Mouse (Mus musculus): ENCODE data around the gene Arhgap33. TPM values are rescaled to one million over a fixed set of nuclear protein-coding genes. Genes with fewer than 3 reads are reported as not detected.

The Arhgap33 gene
- polyA plus RNA-seq, 1 experiment from 2014 or later = 9.3 TPM

- Histone ChIP-seq H3K27ac (peak overlapping the region; percentile 79), H3K27me3 (no peaks in the 10 kb centered on the region), H3K4me1 (peaks cover 33% of the 10 kb centered on the region), H3K9ac (peak overlapping the region; percentile 68), H3K4me2 (peak overlapping the region; percentile 79), H3K36me3 (peaks cover 25% of the 10 kb centered on the region), H3K9me3 (no peaks in the 10 kb centered on the region), H3K4me3 (peak overlapping the region; percentile 91)
- ATAC-seq (ENCODE audit: borderline replicate concordance, extremely low read depth, low FRiP score, low TSS enrichment) = no peak
- WGBS = 1% methylated on average over 27 of the region's 27 CpGs
Measured at GRCm38 (mm10) chr7:30562526-30563116, 27.8 kb upstream of the Arhgap33 start.

- ATAC-seq (ENCODE audit: borderline replicate concordance, extremely low read depth, low FRiP score, low TSS enrichment) = no peak
- Histone ChIP-seq H3K4me1 (peaks cover 33% of the 10 kb centered on the region), H3K9ac (0 out of 2 replicates have a peak overlapping the region, but pooled peaks have one; percentile 7), H3K27ac (0 out of 2 replicates have a peak overlapping the region, but pooled peaks have one; percentile 21), H3K4me3 (no peak overlapping the region), H3K4me2 (peak overlapping the region; percentile 87), H3K27me3 (no peaks in the 10 kb centered on the region), H3K9me3 (no peaks in the 10 kb centered on the region), H3K36me3 (peaks cover 27% of the 10 kb centered on the region)
- WGBS = 55% methylated on average over 2 of the region's 2 CpGs
Measured at GRCm38 (mm10) chr7:30560296-30560695, 25.4 kb upstream of the Arhgap33 start.

DNA sequence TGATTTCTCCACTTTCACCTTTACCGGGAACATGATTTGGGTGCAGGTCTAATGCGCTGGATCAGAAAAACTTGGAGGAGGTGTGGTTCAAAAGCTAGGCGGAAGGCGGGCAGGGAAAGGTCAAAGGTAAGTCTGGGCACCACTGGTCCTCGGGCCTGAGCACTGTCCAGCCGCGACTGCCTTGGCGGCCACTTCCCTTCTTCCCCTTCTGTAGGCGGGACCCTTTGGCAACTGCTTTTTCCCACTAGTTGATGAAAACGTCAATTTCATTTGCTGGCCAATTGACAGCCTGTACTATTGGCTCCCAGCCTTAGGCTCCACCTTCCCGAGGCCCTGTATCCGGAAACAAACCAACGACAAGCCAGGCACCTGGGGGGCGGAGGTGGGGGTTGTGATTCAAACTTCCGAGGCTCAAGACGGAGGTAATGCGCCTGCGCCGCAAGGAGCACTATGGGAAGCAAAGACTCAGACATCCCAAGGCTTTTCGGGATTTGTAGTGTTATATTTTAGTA, 24.6 kb upstream of the Arhgap33 start, which contains the start of gene Lin37:
Gene Lin37 (minus strand): TSS at position 396 of the 512 bp plus-strand sequence.
- H3K4me2 ChIP-seq = peak within 1 kb of the TSS; percentile 87
- no peaks in the 10 kb centered on the region for H3K9me3 ChIP-seq
- H3K27me3 ChIP-seq = no peaks in the 10 kb centered on the region
- peaks cover 22% of the 10 kb centered on the region for H3K36me3 ChIP-seq
- peak within 1 kb of the TSS; percentile 49; the same call in 1 of the 2 replicates for H3K27ac ChIP-seq
- under 1% methylated on average over 20 of the region's 20 CpGs for WGBS
- peaks cover 33% of the 10 kb centered on the region for H3K4me1 ChIP-seq
- H3K9ac ChIP-seq = peak within 1 kb of the TSS; percentile 67
- peak within 1 kb of the TSS; percentile 59 for H3K4me3 ChIP-seq
- ATAC-seq (ENCODE audit: borderline replicate concordance, extremely low read depth, low FRiP score, low TSS enrichment) = peak; percentile 85

DNA sequence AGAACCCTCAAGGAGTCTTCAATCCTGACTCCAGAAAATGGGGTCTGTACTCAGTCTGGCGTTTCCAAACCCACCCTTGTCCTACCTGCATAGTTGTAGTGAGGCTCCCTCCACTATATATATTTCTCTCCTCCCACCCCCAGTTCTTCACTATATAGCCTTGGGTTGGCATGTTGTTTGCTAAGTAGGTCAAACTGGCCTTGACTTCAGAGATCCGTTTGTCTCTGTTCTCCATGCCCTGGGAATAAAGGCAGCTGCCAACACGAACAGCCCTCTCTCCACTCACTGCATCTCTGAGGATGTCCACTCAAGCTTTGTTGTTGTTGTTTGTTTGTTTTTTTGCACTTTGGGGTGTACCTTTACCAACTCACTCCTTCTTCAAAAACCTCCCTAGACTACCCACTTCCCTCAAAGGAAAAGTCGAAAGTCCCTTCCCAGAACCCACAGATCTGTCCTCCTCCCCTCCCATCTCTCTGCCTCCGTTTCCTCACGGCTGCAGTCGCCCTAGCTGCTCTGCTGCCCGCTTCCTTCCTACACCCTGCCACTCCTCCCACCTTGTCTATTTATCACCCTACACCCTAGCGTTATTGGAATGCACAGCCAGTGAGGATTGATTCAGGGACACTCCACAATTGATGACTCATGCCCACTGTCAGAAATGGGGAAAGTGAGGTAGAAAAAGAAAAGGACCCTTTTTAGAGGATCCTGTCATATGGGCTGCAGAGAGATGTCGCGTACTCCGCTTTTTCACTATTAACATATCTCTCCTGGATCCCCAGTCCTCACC, 24.0 kb upstream of the Arhgap33 start:
- Histone ChIP-seq H3K4me2 (peak overlapping the region; percentile 87), H3K4me1 (peaks cover 29% of the 10 kb centered on the region), H3K27ac (peak overlapping the region; percentile 49; the same call in 1 of the 2 replicates), H3K27me3 (no peaks in the 10 kb centered on the region), H3K9me3 (no peaks in the 10 kb centered on the region), H3K36me3 (peaks cover 22% of the 10 kb centered on the region), H3K9ac (peak overlapping the region; percentile 67), H3K4me3 (peak overlapping the region; percentile 59)
- ATAC-seq (ENCODE audit: borderline replicate concordance, extremely low read depth, low FRiP score, low TSS enrichment) = no peak
- 11% methylated on average over 12 of the region's 12 CpGs for WGBS

DNA sequence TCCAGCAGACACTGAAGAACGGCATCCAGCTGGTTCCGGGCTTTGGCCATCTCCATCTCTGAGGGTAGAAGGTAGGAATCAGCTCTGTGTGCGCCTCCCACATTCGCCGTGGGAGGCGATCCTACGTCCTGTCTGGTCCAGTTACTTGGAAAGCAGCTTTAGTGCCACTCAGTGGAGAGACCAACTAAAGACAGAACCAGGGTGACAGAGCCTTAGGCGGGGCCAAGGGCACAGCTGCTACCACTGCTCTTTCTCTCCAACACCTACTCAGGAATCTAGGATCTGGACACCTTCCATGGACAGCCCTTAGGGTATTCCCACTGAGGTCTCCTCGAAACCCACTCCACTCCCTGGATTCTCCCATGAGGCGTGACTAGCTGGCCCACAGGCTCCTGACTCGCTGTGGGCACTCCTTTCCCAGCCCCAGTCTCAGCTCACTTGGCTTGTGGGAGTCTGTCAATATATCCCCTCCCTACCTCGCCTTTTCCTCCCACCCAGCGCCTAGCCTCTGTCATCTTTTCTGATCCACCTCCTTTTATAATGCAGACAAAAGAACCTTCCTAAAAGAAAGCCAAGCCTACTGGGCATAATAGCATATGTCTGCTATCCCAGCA, 23.1 kb upstream of the Arhgap33 start:
- peaks cover 22% of the 10 kb centered on the region for H3K36me3 ChIP-seq
- H3K9ac ChIP-seq = peak overlapping the region; percentile 67; the same call in 1 of the 2 replicates
- ATAC-seq (ENCODE audit: borderline replicate concordance, extremely low read depth, low FRiP score, low TSS enrichment) = no peak
- no peaks in the 10 kb centered on the region for H3K9me3 ChIP-seq
- WGBS = 89% methylated on average over 13 of the region's 13 CpGs
- H3K4me3 ChIP-seq = peak overlapping the region; percentile 59
- H3K4me1 ChIP-seq = peaks cover 34% of the 10 kb centered on the region
- peak overlapping the region; percentile 87 for H3K4me2 ChIP-seq
- H3K27ac ChIP-seq = no peak overlapping the region
- no peaks in the 10 kb centered on the region for H3K27me3 ChIP-seq

- H3K4me1 ChIP-seq = peaks cover 36% of the 10 kb centered on the region
- no peak overlapping the region for H3K4me3 ChIP-seq
- H3K9me3 ChIP-seq = no peaks in the 10 kb centered on the region
- no peak overlapping the region for H3K27ac ChIP-seq
- no peak for ATAC-seq (ENCODE audit: borderline replicate concordance, extremely low read depth, low FRiP score, low TSS enrichment)
- H3K4me2 ChIP-seq = no peak overlapping the region
- H3K27me3 ChIP-seq = no peaks in the 10 kb centered on the region
- H3K36me3 ChIP-seq = peaks cover 22% of the 10 kb centered on the region
- no peak overlapping the region for H3K9ac ChIP-seq
- WGBS = 90% methylated on average over 18 of the region's 18 CpGs
Measured at GRCm38 (mm10) chr7:30556894-30557536, 22.2 kb upstream of the Arhgap33 start.

GRCm38 (mm10) chr7:30553810-30554584, 19.1 kb upstream of the Arhgap33 start:
- Histone ChIP-seq H3K36me3 (peaks cover 26% of the 10 kb centered on the region), H3K27ac (no peak overlapping the region), H3K9me3 (no peaks in the 10 kb centered on the region), H3K4me3 (peak overlapping the region; percentile 67), H3K4me2 (peak overlapping the region; percentile 97), H3K4me1 (peaks cover 33% of the 10 kb centered on the region), H3K9ac (peak overlapping the region; percentile 81; the same call in 1 of the 2 replicates), H3K27me3 (no peaks in the 10 kb centered on the region)
- ATAC-seq (ENCODE audit: borderline replicate concordance, extremely low read depth, low FRiP score, low TSS enrichment) = no peak
- 77% methylated on average over 22 of the region's 22 CpGs for WGBS

DNA sequence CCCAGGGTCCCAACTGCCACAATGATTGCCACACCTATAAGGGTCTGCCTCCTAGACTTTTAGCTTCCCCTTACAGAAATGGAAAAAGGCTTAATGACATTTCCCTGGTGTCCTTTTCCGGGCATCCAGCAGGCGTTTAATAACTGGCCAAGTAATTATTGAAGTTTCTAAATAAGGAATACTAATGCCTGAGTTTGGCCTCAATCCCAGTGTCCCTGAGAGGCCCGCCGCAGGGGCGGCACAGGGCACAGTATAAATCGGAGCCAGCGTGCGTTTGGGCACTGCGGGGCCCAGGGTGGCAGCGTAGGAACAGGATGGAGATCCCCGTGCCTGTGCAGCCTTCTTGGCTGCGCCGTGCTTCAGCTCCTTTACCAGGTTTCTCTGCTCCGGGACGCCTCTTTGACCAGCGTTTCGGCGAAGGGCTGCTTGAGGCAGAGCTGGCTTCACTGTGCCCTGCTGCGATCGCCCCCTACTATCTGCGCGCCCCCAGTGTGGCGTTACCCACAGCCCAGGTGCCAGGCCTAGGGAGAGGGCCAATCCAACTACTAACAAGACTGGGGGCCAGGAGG, 18.2 kb upstream of the Arhgap33 start:
- Histone ChIP-seq H3K4me1 (peaks cover 24% of the 10 kb centered on the region), H3K4me3 (peak overlapping the region; percentile 67), H3K4me2 (peak overlapping the region; percentile 97), H3K9me3 (no peaks in the 10 kb centered on the region), H3K27ac (peak overlapping the region; percentile 98), H3K9ac (peak overlapping the region; percentile 81), H3K36me3 (peaks cover 30% of the 10 kb centered on the region), H3K27me3 (no peaks in the 10 kb centered on the region)
- WGBS = 1% methylated on average over 20 of the region's 23 CpGs
- ATAC-seq (ENCODE audit: borderline replicate concordance, extremely low read depth, low FRiP score, low TSS enrichment) = no peak

DNA sequence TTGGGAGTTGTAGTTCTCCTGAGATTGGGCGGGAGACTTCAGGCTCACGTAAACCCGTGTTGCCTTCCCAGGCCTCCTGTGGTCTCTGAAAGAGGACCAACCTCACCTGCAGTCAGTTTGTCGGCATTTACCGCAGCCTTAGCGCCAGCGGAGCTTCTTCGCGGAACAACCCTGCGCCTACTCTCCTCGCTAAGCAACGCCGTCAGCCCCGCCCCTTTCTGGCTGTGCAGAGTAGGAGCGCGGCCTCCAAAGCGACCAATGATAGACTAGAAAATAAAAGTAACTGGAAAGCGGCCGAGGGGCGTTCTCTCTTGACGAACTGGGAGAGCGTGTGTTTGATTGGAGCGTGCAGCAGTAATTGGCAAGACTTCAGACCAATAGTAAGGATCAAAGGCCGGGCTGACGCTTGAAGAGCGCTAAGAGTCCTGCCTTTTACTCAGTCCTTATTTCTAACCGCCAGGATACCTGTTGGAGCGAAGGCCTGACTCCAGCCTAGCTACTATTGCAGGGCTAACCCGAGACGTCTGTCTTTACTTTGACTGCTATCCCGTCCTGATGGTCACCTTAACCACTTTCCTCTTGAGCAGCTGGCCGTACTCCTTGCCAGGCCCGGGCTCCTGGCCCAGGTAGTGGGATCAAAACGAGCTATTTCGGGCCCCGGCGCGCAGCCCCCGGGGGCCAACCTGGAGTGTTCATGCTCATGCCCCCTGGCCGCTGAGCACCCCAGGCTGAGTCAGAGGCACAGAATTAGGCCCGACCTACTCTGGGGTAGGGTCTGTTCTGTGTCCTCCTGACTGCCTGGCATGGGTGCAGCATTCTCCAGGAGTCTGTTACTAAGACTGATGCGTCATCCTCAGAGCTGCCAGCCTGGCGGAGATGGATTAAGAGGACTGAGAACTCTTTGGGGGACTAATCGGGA, 17.5 kb upstream of the Arhgap33 start, which contains the start of the genes Hspb6 and Proser3:
Gene Hspb6 (plus strand): TSS at position 77 of the 919 bp plus-strand sequence.
Gene Proser3 (minus strand): TSS at position 198 of the 919 bp plus-strand sequence.
- under 1% methylated on average over 44 of the region's 44 CpGs for WGBS
- H3K4me2 ChIP-seq = peak within 1 kb of the TSS; percentile 97
- peak within 1 kb of the TSS; percentile 67 for H3K4me3 ChIP-seq
- H3K36me3 ChIP-seq = peaks cover 37% of the 10 kb centered on the region
- peaks cover 21% of the 10 kb centered on the region for H3K4me1 ChIP-seq
- H3K9me3 ChIP-seq = no peaks in the 10 kb centered on the region
- H3K27me3 ChIP-seq = no peaks in the 10 kb centered on the region
- peak; percentile 93 for ATAC-seq (ENCODE audit: borderline replicate concordance, extremely low read depth, low FRiP score, low TSS enrichment)
- peak within 1 kb of the TSS; percentile 98 for H3K27ac ChIP-seq
- H3K9ac ChIP-seq = peak within 1 kb of the TSS; percentile 81
